Mouse (Mus musculus): ENCODE data around the gene Myo19. TPM values are rescaled to one million over a fixed set of nuclear protein-coding genes. Genes with fewer than 3 reads are reported as not detected.

Gene Myo19
- polyA plus RNA-seq, 1 experiment: 14.0 TPM

DNA sequence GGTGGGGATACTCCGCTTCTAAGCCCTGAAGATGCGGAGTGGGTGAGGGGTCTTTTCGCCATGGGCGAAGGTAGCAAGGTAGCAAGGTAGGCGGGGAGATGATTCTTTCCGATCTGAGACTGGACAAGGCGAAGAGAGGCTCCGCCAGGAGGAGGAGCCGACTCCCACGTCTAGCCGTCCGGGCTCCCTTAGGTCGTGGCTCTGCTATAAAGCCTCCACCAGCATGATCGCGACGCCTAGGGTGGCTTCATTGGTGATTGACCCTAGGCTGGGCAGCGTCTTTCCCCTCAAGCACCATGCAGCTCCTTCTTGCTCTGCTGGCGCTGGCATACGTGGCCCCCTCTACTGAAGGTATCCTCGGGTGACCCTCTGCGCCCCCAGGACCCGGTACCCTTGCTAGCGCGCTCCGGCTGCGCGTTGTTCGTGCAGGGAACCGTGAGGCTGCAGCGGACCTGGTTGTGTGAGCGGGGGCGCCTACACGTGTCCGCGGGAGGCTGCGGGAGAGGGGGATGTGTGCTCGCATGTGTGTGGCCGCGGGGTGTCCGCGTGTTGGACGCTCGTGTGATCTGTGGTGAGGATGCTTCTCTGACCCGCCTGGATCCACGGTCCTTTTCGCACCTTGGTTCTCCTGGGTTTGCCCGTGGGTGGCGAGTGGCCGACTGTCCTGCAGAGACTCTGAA lies 77.8 kb downstream of the Myo19 start, which contains the start of gene Car4:
Gene Car4, plus strand, starts transcription at position 196 of the 680 bp plus-strand sequence.
- H3K27me3 ChIP-seq (ENCODE audit: control insufficient read depth, insufficient read depth, low read length): peaks cover 18% of the 10 kb centered on the region
- H3K36me3 ChIP-seq (ENCODE audit: control insufficient read depth, insufficient read depth, low read length): no peaks in the 10 kb centered on the region
- 8% methylated on average over 49 of the region's 49 CpGs for WGBS
- no peak within 1 kb of the TSS for H3K27ac ChIP-seq (ENCODE audit: control insufficient read depth, insufficient read depth, low read length)
- DNase-seq: no peak
- H3K4me1 ChIP-seq (replicated peaks; ENCODE audit: control insufficient read depth, insufficient read depth, low read length): no peaks in the 10 kb centered on the region
- TF ChIP-seq CTCF (IDR thresholded peaks at IDR 0.05; ENCODE audit: borderline replicate concordance, control insufficient read depth, extremely low read depth, insufficient read depth, low read length, poor library complexity) (no peak), POLR2A (IDR thresholded peaks at IDR 0.05; ENCODE audit: control insufficient read depth, extremely low read depth, insufficient read depth, low read length, poor library complexity) (no peak)
- H3K4me3 ChIP-seq (ENCODE audit: control insufficient read depth, insufficient read depth, low read length): no peak within 1 kb of the TSS

DNA sequence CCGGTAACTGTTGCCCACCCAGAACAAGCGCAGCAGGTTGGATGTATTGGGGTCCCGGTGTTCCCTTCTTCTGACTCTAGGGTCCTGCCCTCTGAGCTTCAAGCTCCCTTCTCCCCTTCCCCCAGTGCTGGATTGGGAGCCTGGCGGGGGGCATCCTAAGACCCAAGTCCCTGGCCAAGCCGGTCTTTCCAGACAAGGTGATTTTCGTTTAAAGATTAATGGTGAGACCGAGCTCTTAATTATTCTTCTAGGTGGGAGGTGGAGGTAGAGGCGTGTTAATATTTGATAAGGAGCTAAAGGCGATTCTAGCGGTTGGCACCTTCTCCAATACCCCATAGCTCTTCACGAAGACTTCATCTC lies 78.3 kb downstream of the Myo19 start:
- DNase-seq: no peak
- Histone ChIP-seq H3K4me1 (replicated peaks; ENCODE audit: control insufficient read depth, insufficient read depth, low read length) (no peaks in the 10 kb centered on the region), H3K27ac (ENCODE audit: control insufficient read depth, insufficient read depth, low read length) (no peak overlapping the region), H3K27me3 (ENCODE audit: control insufficient read depth, insufficient read depth, low read length) (peaks cover 18% of the 10 kb centered on the region), H3K4me3 (ENCODE audit: control insufficient read depth, insufficient read depth, low read length) (no peak overlapping the region), H3K36me3 (ENCODE audit: control insufficient read depth, insufficient read depth, low read length) (no peaks in the 10 kb centered on the region)
- 13% methylated on average over 11 of the region's 11 CpGs for WGBS
- no peak for TF ChIP-seq POLR2A (IDR thresholded peaks at IDR 0.05; ENCODE audit: control insufficient read depth, extremely low read depth, insufficient read depth, low read length, poor library complexity)
- no peak for TF ChIP-seq CTCF (IDR thresholded peaks at IDR 0.05; ENCODE audit: borderline replicate concordance, control insufficient read depth, extremely low read depth, insufficient read depth, low read length, poor library complexity)

DNA sequence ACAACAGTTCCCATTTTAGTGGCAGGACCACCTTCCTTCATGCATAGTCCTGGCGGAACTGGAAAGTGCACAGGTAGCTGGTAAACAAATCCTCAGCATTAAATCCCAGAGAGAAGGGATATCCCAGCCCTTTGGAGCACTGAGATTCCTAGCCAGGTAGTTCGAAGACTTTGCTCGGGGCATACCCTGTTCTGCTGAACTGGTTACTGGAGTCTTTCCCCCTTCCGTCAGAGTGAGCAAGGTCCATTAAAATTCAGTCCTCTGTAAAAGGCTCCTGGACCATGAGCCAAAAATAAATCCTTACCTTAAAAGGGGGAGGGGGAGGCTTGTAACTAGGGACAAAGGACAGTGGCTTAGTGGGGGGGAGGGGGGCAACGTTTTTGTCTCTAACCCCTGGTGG lies 79.2 kb downstream of the Myo19 start:
- H3K4me3 ChIP-seq (ENCODE audit: control insufficient read depth, insufficient read depth, low read length): no peak overlapping the region
- no peak overlapping the region for H3K27ac ChIP-seq (ENCODE audit: control insufficient read depth, insufficient read depth, low read length)
- WGBS: 57% methylated on average over 5 of the region's 5 CpGs

DNA sequence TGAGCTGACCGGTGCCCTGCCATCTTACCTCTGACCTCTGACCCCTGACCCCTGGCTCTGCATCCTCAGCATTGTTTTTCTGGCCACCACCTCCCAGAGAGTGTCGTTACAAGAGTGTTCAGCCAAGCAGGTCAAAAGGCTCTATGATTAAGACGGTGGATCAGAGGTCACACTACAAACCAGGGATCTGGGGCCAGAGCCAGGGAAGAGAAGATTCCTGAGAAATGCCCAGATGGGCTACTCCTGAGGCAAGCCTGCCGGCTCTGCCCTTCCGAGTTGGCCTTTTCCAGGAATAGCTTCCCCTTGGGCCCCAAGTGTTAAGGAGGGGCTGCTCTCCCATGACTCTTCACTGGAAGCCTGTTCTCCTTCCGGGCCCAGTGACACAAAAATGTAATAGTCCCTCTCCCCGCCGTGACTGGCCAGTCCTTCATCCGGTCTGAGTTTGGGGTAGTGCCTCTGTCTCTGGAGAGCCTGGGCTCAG lies 79.8 kb downstream of the Myo19 start:
- TF ChIP-seq CTCF (IDR thresholded peaks at IDR 0.05; ENCODE audit: borderline replicate concordance, control insufficient read depth, extremely low read depth, insufficient read depth, low read length, poor library complexity) (no peak), POLR2A (IDR thresholded peaks at IDR 0.05; ENCODE audit: control insufficient read depth, extremely low read depth, insufficient read depth, low read length, poor library complexity) (no peak)
- DNase-seq: no peak
- H3K27ac ChIP-seq (ENCODE audit: control insufficient read depth, insufficient read depth, low read length): no peak overlapping the region

More for the DNA sequence above, 79.2 kb downstream of the Myo19 start:
- no peak for DNase-seq
- H3K4me1 ChIP-seq (replicated peaks; ENCODE audit: control insufficient read depth, insufficient read depth, low read length): no peaks in the 10 kb centered on the region
- no peaks in the 10 kb centered on the region for H3K36me3 ChIP-seq (ENCODE audit: control insufficient read depth, insufficient read depth, low read length)
- peaks cover 18% of the 10 kb centered on the region for H3K27me3 ChIP-seq (ENCODE audit: control insufficient read depth, insufficient read depth, low read length)
- TF ChIP-seq POLR2A (IDR thresholded peaks at IDR 0.05; ENCODE audit: control insufficient read depth, extremely low read depth, insufficient read depth, low read length, poor library complexity): no peak
- no peak for TF ChIP-seq CTCF (IDR thresholded peaks at IDR 0.05; ENCODE audit: borderline replicate concordance, control insufficient read depth, extremely low read depth, insufficient read depth, low read length, poor library complexity)

DNA sequence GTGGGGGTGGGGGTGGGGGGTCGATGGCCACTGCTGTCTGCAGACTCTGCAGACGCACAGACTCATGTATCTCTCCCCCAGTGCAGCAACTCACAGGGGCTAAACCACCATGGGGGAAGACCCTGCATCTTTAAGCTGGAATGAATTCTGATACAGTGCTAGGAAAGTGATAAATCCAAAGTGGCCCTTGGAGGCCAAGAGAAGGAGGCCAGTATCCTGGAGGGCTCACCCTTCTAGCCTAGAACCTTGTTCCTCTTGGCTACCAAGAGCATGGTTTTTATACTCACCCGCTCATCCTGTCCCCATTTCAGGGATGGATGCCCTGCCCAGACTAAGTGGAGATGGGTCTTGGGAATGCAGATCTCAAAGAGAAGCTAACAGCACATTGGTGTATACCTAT lies 80.3 kb downstream of the Myo19 start:
- no peaks in the 10 kb centered on the region for H3K36me3 ChIP-seq (ENCODE audit: control insufficient read depth, insufficient read depth, low read length)
- H3K4me3 ChIP-seq (ENCODE audit: control insufficient read depth, insufficient read depth, low read length): no peak overlapping the region
- H3K4me1 ChIP-seq (replicated peaks; ENCODE audit: control insufficient read depth, insufficient read depth, low read length): no peaks in the 10 kb centered on the region
- no peak for TF ChIP-seq POLR2A (IDR thresholded peaks at IDR 0.05; ENCODE audit: control insufficient read depth, extremely low read depth, insufficient read depth, low read length, poor library complexity)
- no peak for TF ChIP-seq CTCF (IDR thresholded peaks at IDR 0.05; ENCODE audit: borderline replicate concordance, control insufficient read depth, extremely low read depth, insufficient read depth, low read length, poor library complexity)
- whole genome bisulfite sequencing: 53% methylated on average over 3 of the region's 3 CpGs
- DNase-seq: no peak
- no peak overlapping the region for H3K27ac ChIP-seq (ENCODE audit: control insufficient read depth, insufficient read depth, low read length)
- peaks cover 18% of the 10 kb centered on the region for H3K27me3 ChIP-seq (ENCODE audit: control insufficient read depth, insufficient read depth, low read length)

More for the DNA sequence above, 79.8 kb downstream of the Myo19 start:
- Histone ChIP-seq H3K4me1 (replicated peaks; ENCODE audit: control insufficient read depth, insufficient read depth, low read length) (no peaks in the 10 kb centered on the region), H3K27me3 (ENCODE audit: control insufficient read depth, insufficient read depth, low read length) (peaks cover 18% of the 10 kb centered on the region), H3K36me3 (ENCODE audit: control insufficient read depth, insufficient read depth, low read length) (no peaks in the 10 kb centered on the region), H3K4me3 (ENCODE audit: control insufficient read depth, insufficient read depth, low read length) (no peak overlapping the region)
- 12% methylated on average over 9 of the region's 9 CpGs for whole genome bisulfite sequencing

DNA sequence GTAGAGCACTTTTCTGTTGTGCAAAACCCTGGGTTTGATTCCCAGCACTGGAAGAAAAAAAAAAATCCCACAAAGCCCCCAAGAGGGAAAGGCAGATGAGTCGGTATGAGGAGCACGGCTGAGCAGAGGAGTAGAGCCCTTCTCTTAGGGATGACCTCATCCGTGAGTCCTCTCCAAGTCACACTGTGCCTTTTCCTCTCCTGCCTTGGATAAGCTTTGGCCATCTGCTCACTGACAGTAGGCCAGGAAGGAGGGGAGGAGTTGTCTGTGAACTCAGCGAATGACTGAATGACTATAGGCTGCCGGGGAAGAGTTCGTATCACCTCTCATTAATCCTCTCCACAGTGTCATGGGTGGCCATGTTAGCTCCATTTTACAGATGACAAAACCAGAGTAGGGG lies 80.8 kb downstream of the Myo19 start:
- DNase-seq: no peak
- peaks cover 18% of the 10 kb centered on the region for H3K27me3 ChIP-seq (ENCODE audit: control insufficient read depth, insufficient read depth, low read length)
- 67% methylated on average over 6 of the region's 6 CpGs for WGBS
- H3K27ac ChIP-seq (ENCODE audit: control insufficient read depth, insufficient read depth, low read length): no peak overlapping the region
- no peak for TF ChIP-seq POLR2A (IDR thresholded peaks at IDR 0.05; ENCODE audit: control insufficient read depth, extremely low read depth, insufficient read depth, low read length, poor library complexity)
- no peak for TF ChIP-seq CTCF (IDR thresholded peaks at IDR 0.05; ENCODE audit: borderline replicate concordance, control insufficient read depth, extremely low read depth, insufficient read depth, low read length, poor library complexity)
- no peaks in the 10 kb centered on the region for H3K4me1 ChIP-seq (replicated peaks; ENCODE audit: control insufficient read depth, insufficient read depth, low read length)
- no peaks in the 10 kb centered on the region for H3K36me3 ChIP-seq (ENCODE audit: control insufficient read depth, insufficient read depth, low read length)
- H3K4me3 ChIP-seq (ENCODE audit: control insufficient read depth, insufficient read depth, low read length): no peak overlapping the region

Other genes with a start within 250 kb of the Myo19 start
- gene Mrm1, start 60.6 kb upstream of the Myo19 start, polyA plus RNA-seq (2012; rRNA removed): 13.5 and 15.1 TPM in 2 replicates
- gene Dhrs11, start 51.2 kb upstream of the Myo19 start, polyA plus RNA-seq (2012; rRNA removed): 19.0 and 26.4 TPM in 2 replicates
- 44.6 and 48.6 TPM in 2 replicates for gene Ggnbp2, start 9.3 kb upstream of the Myo19 start, polyA plus RNA-seq (2012; rRNA removed)
- gene Pigw, start 137 bp downstream of the Myo19 start, polyA plus RNA-seq (2012; rRNA removed): 2.5 and 3.7 TPM in 2 replicates
- 15.4 and 17.4 TPM in 2 replicates for gene Znhit3, start 36.2 kb downstream of the Myo19 start, polyA plus RNA-seq (2012; rRNA removed)
- gene Car4, start 77.6 kb downstream of the Myo19 start, polyA plus RNA-seq (2012; rRNA removed): 3.3 and 3.7 TPM in 2 replicates

Measured in thymus, adult 2 months (tissue).